Mouse (Mus musculus): ENCODE results near the gene Dusp3.

The Dusp3 gene

DNA sequence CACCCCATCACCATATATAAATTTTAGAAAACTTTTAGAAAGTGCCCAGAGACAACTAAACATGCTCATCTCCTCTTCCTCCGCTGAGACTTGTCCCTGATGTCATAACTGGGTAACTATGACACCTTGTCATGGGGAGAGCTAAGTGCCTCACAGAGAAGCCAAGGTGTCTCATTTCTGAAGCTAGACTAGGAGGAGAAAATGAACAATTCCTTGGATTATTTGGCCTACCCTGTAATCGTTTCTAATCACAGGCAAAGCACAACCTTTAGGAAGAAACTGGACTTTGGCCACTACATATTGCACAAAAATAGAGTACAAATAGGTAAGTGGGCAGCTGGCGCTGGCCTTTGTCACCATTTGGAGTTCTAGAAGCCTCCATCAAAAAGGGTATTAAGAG is at the start of gene Dusp3:
TSS of gene Dusp3 (minus strand) at position 101 of the 400 bp plus-strand sequence.
- no peak for DNase-seq (ENCODE audit: low spot score)

DNA sequence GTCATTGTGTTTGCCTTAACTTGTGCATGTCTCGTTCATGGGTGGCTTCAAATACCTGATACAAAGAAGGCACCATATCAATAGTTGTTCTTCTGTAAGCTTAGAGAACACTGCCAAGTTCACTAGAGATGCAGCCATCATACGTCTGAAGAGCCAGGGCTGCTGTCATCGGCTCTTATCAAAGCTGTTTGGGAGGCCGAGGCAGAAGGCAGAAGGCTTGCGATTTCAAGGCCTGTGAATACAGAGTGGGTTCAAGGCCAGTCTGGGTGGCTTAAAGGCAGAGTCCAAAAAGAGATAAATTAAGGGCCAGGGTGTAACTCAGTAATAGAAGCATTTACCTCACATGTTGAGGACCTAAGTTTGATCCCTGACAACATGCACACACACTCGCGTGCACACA is 49.5 kb upstream of the Dusp3 start:
- DNase-seq (ENCODE audit: low spot score): no peak

DNA sequence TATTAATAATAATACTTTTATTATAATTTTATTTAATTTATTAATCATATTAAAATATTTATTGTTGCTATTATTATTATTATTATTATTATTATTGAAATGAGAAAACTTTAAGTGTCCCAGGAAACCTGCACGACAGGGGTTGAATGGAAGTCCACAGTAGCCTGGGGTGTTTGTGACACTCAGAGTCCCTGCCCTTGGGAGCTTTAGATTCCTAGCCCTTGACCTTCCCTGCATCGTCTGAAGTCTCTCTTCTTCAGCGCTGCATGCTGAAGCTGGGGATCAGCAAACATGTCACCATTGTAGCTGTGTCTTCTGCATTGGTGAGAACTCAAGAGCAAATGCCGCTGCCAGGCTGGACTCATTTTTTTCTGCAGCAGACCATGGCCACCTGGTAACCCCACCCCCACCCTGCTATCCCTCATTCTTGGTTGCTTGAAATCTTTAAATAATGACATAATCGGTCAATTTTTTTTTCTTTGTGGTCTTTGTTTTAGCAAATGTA is 48.7 kb upstream of the Dusp3 start:
- no peak for DNase-seq (ENCODE audit: low spot score)

DNA sequence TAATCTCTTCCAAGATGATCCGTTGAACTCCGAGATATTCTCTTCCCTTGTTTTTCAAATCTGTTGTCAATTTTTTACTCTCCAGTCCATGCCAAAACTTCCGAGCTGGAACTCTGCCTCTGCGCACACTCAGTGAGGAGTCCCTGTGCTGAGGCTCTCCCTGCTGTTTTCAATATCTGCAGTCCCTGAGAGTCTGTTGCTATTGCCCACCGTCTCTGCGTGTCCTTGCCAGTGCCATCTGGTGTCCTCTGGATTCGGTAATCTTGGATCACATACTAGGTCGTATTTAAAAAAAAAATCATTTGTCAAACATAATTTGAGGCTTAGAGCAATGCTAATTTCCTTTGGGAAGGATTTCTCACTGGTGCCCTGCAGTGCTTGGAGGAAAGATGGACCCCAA is 48.1 kb upstream of the Dusp3 start:
- DNase-seq (ENCODE audit: low spot score): peak; percentile 48

DNA sequence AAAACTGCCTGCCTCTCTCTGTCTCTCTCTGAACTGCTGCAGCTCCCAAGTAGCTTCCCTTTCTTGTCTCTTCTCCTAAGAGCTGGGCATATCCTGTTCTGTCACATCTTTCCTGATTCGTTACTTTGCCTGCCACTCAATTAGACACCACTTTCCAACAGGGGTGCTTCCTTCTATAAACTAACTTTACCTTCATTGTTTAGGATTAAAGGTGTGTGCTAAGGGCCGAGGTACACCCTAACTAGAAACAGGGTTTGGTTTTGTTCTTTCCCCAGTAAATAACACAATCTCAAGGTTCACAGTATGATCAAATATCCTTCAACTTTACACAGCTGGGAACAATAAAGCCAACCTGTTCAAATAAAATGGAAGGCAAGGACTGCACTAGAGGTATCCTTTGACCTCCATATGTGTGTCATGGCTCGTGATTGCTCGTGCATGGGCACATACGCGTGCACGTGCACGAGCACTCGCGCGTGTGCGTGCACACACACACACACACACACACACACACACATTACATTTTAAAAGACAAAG is 46.3 kb upstream of the Dusp3 start:
- no peak for DNase-seq (ENCODE audit: low spot score)

DNA sequence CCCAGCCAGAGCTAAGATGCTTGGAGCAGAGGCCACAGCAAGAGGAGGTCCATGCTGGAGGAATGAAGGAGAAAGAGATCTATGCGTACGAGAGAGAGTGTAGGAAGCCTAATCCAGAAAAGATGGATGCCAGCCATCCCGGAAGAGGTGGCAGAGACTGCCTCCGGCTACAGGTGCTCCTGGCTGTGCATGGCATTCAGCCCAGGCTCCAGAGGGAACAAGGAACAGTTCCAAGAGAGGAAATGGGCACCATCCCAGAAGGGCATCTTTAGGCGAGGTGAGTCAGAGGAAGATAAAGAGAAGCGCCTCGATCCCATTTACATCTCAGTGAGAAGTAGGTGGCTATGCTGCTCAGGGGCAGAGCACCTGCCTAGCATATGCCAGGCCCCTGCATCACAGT is 44.3 kb upstream of the Dusp3 start:
- no peak for DNase-seq (ENCODE audit: low spot score)

DNA sequence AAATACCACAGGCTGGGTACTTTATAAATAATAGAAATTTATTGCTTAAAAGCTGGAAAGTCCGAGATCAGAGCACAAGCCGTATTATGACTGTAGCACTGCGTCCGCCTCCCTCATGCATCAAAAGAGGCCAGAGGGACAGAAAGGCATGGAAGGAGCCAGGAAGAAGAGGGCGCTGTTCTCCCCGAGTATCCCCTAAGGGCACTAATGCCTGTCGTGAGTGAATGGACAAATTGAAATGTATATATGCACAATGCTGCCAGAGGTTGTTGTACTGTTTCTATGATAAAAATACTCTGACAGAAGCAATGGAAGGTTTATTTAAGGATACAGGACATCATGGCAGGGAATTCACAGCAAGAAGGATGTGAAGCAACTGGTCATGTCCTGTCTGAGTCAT is 43.2 kb upstream of the Dusp3 start:
- no peak for DNase-seq (ENCODE audit: low spot score)

DNA sequence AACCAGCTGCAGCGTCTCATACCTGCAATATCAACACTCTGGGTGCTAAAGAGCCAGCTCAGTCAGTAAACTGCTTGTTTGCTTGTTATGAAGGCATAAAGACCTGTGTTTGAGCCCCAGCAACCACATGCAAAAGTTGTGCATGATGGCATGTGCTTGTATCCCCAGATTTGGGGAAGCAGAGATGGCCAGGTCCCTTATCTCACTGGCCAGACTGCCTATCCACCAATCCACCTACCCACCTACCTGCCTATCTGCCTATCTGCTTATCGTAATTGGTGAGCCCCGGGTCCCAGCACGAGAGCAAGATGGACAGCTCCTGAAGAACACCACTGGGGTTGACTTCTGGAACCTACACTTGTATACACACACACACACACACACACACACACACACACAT is 42.5 kb upstream of the Dusp3 start:
- no peak for DNase-seq (ENCODE audit: low spot score)

DNA sequence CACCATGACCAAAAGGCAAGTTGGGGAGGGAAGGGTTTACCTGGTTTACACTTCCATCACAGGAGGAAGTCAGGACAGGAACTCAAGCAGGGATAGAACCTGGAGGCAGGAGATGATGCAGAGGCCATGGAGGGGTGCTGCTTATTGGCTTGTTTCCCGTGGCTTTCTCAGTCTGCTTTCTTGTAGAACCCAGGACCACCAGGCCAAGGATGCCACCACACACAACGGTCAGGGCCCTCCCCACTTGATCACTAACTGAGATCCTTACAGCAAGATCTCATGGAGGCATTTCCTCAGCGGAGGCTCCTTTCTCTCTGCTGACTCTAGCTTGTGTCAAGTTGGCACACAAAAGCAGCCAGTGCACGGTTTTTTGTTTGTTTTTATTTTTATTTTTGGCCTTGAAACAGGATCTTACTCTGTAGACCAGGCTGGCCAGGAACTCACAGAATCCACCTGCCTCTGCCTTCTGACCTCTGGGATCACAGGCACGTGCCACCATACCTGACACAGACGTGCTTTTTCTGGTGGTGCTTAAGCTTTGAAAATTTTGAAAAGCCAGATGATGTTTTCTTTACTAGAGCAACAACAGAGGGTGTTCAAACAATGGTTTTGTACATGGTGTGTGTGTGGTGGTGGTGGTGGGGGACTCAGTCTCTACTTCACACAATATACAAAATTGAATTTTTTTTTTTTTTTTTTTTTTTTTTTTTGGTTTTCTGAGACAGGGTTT is 41.4 kb upstream of the Dusp3 start, which contains the start of gene Mpp3:
TSS of gene Mpp3 (minus strand) at position 375 of the 730 bp plus-strand sequence.
- DNase-seq (ENCODE audit: low spot score): no peak

DNA sequence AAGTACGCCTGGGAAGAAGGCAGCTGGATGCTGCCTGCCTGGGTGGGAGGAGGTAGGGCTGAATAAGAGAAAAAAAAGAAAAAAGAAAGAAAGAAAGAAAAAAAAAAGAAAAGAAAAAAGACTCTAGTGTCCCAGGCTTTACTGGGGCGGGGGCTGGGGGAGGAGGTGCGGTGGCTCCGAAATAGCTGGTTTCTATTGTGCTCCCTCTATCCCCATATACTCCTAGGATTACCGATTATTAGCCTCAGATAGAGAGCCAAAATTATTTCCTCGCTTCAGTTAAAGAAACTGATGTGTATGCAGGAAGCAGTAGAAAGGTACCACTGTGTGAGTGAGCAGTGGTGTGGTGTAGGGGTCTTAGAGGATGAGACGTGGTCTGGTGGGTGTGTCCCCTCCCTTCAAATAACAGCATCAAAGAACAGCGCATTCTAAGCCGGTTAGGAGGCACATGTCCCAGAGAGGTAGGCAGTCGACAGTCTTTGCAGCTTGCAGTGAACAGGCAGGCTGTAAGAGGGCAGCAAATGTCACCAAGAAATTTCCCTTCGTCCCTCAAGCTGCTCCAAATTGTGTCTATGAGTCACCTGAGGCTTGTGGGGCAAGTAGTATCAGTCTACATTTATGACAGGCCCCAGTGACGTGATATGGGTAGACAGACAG is 40.7 kb upstream of the Dusp3 start:
- no peak for DNase-seq (ENCODE audit: low spot score)

DNA sequence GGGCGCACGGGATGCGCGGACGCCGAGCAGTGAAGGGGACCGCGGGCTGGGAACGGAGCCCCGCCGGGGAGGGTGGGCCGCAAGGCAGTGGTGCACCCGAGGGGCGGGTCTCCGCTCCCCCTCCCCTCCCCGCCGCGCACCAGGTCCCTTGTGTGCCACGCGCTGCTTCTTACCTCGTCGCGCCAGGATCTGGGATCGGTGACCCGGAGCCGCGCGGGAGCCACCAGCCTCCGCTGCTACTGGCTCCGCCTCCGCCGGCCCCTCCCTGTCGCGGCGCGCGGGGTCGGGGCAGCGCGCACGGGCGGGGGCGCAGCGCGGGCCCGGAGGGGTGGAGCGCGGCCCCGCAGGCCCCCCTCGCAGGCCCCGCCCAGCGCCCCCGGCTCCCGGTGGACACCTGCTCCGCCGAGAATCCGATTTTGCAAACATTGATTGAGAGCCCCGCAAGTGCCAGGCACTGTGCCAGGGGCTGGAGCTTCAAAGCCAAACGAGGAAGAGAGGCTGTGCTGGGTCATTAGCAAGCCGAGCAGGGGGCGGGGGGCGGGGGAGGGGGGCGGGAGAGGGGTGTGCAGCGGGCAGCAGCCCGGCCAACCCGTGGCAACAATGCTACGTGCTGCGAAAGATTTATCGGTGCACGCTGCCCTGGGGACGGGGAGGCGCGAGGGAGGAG is 40.0 kb upstream of the Dusp3 start:
- DNase-seq (ENCODE audit: low spot score): peak; percentile 79

DNA sequence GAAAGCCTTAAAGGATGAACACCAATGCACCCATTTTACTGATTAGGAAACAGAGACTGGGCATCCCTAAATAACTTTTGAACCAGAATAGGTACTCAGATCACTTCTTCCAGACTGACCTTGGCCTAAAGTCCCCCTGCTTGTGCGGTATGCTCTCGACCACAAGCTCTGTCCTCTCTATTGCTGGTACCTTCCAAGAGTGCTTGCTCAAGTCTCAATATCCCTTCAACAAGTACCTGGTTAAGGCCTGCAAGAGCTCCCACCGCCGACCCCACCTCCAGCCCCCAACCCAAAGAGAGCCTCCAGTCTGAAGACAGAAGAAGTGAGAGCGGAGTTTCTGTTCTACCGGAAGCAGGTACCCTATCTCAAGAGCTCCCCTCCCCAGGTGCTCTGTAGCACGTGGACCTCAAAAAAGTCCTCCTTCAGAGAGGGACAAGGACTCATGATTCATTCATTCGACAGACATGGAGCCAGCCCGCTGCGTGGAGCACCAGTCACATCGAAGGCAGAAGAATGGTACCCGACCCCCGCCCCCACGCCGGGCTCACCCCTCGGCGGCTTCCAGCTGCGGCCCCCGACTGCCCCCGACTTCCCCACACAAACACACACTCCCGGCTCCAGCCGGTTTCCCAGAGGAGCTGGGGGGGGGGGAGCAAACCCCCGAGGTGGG is 39.3 kb upstream of the Dusp3 start:
- DNase-seq (ENCODE audit: low spot score): peak; percentile 15

DNA sequence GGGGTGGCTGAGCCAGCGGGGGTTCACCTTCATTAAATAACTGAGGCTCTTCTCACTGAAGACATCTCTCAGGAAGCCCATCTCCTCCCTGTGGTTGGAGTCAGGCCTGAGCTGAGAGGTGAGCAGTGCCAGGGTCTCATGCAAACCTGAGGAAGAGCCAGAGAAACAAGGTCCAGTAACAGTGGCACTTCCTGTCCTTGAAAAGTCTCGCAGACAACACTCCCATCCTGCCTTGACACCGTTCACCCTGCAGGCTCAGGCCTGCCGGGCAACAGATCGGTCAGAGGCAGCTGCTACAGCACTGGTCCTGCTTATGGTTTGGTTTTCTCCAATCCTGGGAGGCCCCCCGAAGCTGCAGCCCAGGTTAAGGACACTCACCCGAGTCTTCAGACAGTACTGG is 38.5 kb upstream of the Dusp3 start:
- no peak for DNase-seq (ENCODE audit: low spot score)

DNA sequence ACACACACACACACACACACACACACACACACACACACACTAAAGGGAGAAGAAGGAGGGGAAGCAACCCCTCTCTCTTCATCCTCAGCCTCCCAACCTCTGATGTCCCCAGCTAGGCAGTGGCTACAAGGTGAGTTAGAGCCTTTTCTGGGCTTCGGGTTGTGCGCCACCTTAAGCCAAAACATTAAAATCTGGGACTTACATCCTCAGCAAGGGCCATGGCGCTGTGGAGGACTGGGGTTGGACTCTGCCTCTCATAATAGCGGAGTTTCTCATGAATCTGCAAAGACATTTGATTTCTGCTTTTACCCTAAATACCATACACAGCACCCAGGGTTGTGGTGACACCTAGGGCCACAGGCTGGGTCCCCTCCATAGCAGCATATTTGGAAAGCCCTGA is 38.1 kb upstream of the Dusp3 start:
- no peak for DNase-seq (ENCODE audit: low spot score)

DNA sequence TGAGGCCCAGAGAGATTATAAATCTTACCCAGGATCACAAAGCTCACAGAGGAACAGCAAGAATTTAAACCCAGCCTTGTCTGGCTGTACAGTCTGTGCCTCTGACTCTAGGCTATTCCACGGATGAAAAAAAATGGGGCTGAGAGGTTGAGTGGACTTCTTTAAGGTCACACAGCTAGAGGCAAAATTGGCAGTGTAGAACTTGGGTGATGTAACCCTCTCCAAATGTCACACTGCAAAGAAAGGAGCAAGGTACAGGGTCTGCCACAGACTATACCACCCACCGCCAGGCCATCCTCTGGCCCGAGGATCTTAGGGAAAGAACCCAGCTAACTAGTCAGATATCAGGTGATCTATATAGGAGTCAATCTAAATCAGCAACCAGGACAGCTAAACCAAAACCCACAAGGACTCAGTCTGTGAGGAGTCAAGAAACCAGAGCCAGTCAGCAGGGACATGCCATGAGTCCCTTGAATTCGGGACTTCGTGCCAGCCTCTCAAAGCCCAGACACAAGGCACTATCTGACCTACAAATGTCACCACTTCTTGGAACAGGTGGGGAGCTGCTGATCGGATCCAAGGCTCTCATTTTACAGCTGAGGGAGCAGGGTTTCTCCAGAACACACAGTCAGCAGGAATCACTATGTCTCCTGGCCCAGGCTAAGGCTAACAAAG is 37.4 kb upstream of the Dusp3 start:
- no peak for DNase-seq (ENCODE audit: low spot score)

DNA sequence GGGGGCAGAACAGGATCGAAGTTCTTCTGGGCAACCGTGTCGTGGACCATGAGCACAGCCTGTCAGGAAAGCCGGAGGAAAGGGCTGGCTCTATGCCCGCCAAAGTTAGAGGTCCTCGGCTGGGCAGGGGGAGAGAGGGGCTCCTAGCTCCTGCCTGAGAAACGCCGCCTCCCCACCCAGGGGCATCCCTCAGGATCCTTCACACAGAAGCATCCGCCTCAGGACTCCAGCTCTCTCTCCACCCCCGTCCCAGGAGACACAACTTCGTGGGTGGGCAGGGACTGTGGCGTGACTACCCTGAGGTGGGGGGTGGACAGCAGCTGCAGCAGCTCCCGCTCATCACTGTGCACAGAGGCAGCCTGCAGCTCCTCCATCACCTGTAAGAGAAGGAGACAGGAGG is 36.6 kb upstream of the Dusp3 start:
- no peak for DNase-seq (ENCODE audit: low spot score)

DNA sequence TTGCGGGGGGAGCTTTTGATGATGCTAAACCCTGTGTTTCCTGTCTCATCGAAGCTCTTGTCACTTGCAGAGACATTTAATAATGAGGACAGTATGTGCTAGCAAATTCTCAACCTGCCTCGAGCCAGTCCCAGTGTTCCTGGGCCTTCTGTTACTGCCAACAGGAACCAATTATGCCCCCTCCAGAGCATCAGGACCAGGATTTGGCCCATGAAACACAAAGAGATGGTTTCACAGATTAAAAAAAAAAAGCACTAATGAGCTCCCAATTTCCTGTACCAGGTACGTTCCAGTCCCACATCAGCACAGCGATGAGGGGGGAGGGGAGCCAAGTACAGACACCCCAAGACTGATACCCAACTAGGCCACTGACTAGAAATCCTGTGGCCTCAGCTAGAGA is 34.4 kb upstream of the Dusp3 start:
- DNase-seq (ENCODE audit: low spot score): no peak

DNA sequence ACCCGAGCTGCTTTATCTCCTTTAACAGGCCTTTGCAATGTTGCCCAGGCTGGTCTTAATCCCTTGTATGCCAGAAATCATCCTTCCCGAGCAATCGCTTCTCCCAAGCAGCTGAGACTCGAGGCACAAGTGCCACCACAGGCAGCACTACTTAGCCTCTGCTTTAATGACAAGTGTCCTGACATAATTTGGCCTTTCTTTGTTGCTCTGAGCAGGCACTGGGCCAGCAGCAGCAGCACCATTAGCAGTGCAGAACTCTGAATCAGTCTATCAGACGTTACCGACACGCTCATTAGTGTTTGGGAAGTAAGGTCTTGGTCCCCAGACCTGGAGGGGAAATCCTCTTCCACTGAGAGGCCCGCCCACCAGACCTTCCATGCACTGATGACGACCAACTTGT is 32.9 kb upstream of the Dusp3 start:
- DNase-seq (ENCODE audit: low spot score): no peak

DNA sequence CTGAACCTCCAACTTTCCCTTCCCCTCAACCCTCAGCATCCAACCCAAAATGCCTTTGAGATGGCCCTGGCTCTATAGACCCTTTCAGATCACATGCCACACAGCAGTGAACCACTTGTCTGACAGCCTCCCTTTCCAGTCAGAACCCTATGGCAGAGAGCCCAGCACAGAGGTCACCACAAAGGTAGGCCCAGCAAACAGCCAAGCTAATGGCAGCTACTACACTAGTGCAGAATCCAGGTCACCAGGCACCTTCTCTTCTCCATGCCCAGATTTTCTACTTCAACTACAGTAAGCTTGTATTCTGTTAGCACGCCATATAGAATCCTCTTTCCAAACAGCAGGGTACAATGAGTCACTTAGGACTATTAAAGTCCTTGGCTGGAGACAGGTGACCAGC is 29.3 kb upstream of the Dusp3 start:
- no peak for DNase-seq (ENCODE audit: low spot score)

DNA sequence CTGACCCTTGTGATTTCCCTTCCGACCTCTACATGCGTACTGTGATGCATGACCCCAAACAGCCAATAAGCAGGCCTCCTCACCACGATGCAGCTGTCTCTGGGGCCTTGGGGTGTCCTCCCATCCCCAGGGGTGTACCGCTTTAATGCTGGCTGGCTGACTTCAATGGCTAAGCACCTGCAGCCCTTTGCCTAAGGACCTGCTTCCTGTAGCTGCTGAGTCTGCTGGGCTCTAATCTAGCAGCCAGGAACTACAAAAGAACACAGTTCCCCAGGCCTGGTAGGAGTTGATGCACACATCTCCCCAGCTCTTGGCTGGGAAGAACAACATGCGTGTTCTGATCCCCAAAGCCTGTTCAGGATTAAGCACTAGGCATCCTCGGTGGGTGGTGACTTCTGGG is 28.7 kb upstream of the Dusp3 start:
- DNase-seq (ENCODE audit: low spot score): no peak

DNA sequence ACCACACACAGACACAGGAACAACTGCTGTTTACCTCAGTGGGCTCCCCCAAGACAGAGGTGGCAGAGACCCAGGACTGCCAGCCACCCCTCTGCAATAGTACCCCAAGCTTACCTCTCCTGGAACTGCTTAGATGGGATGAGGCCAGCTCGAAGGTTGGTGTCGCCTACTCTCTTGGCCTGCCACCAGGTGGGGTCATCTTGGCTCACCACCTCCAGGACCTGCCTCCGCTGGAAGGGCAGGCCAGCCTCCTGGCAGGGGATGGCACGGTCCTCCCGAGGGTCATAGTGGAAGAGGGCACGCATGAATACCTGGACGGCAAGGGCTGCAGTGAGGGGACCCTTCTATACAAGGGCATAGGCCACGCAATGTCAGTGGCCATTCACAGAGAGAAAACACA is 26.4 kb upstream of the Dusp3 start:
- DNase-seq (ENCODE audit: low spot score): no peak

DNA sequence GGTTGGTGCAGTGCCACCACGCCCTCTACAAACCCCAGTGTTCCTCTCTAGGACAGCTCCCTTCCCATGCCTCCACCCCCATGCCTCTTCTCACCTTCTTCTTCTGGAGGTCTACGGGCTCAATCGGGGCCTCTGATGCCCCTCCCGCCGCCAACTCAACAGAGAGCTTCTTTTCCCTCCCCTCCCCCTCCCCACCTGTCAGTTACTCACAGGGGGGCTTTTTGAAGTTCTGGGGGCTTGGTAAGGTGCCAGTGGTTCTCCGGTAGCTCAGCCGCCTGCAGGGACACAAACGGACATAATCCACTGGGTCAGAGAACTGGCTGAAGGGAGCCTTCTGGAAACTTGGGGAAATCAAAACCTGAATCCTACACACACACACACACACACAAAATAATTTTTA is 24.7 kb upstream of the Dusp3 start:
- no peak for DNase-seq (ENCODE audit: low spot score)
